ENCODE assay signal across 19 mouse cellular contexts in genomic region chr13:43023005-43023404, GRCm38 (mm10).
DNase-seq lines count a peak whose midpoint lies in the region; ATAC-seq and TF ChIP-seq lines count a peak whose summit lies in the region.
"Had no signal": no experiment of that assay in that cellular context is flagged by ENCODE, and none has a peak within 500 bp of the region (broad histone marks: within the 10 kb centered on the region; RNA-seq: fewer than 3 reads in every experiment).

No protein-coding gene starts in this region.

- H3K27me3 ChIP-seq in midbrain, embryonic 11.5 days (ENCODE audit: control insufficient read depth, insufficient read depth, low read length): no peaks in the 10 kb centered on the region
- H3K27me3 ChIP-seq in midbrain, postnatal 0 days (ENCODE audit: insufficient read depth, low read length): no peaks in the 10 kb centered on the region
- H3K27me3 ChIP-seq: CH12.LX, Patski had no signal

- no peak for TF ChIP-seq CTCF in midbrain, postnatal 0 days (IDR thresholded peaks at IDR 0.05)

- H3K4me1 ChIP-seq in midbrain, embryonic 11.5 days (ENCODE audit: control insufficient read depth, insufficient read depth, low read length): no peaks in the 10 kb centered on the region
- no peaks in the 10 kb centered on the region for H3K4me1 ChIP-seq in midbrain, postnatal 0 days (ENCODE audit: insufficient read depth, low read length)

- H3K27ac ChIP-seq in midbrain, embryonic 11.5 days (ENCODE audit: low read depth, low read length): no peak overlapping the region
- H3K27ac ChIP-seq in midbrain, postnatal 0 days (ENCODE audit: low read depth, low read length): no peak overlapping the region

- no peak overlapping the region for H3K9ac ChIP-seq in midbrain, embryonic 11.5 days (ENCODE audit: low read length)
- no peak overlapping the region for H3K9ac ChIP-seq in midbrain, postnatal 0 days (replicated peaks; ENCODE audit: low read length, poor library complexity, severe bottlenecking)

- no peaks in the 10 kb centered on the region for H3K36me3 ChIP-seq in midbrain, embryonic 11.5 days (ENCODE audit: control insufficient read depth, insufficient read depth, low read length)
- H3K36me3 ChIP-seq in midbrain, postnatal 0 days (ENCODE audit: insufficient read depth, low read length): no peaks in the 10 kb centered on the region
- H3K36me3 ChIP-seq: G1E had no signal

- no peak overlapping the region for H3K4me2 ChIP-seq in midbrain, embryonic 11.5 days
- no peak overlapping the region for H3K4me2 ChIP-seq in midbrain, postnatal 0 days (ENCODE audit: low read depth, low read length, poor library complexity, severe bottlenecking)

- 89% methylated on average over 5 of the region's 5 CpGs for WGBS in midbrain, embryonic 11.5 days
- WGBS in midbrain, postnatal 0 days: 83% methylated on average over 5 of the region's 5 CpGs

- no peak for ATAC-seq in midbrain, embryonic 11.5 days (ENCODE audit: low FRiP score)
- no peak for ATAC-seq in midbrain, postnatal 0 days (ENCODE audit: low FRiP score)
- ATAC-seq: activated CD4-positive, CD25-positive, alpha-beta regulatory T cell, adult 4 months; CD4-positive, CD25-positive, alpha-beta regulatory T cell, adult 4 months; Patski had no signal

- DNase-seq in heart, adult 11 months: peak; percentile 58
- DNase-seq in heart, adult 9 months (ENCODE audit: low spot score in 2 of 2): no peak
- DNase-seq in midbrain, embryonic 11.5 days (ENCODE audit: low spot score, missing footprints): peak; percentile 66
- DNase-seq in midbrain, postnatal 0 days (ENCODE audit: low spot score): no peak
- DNase-seq: adrenal gland, adult 2 months; adrenal gland, adult 8-10 months; adrenal gland, postnatal 10 days; adrenal gland, postnatal 14 days; adrenal gland, postnatal 25 days; adrenal gland, postnatal 36 days; B cell, adult 2 months; cerebellum, adult 11 months; cerebellum, adult 11-12 months; cerebellum, adult 18-20 months had no signal

- H3K9me3 ChIP-seq in midbrain, embryonic 11.5 days (ENCODE audit: control insufficient read depth, low read length): no peaks in the 10 kb centered on the region
- no peaks in the 10 kb centered on the region for H3K9me3 ChIP-seq in midbrain, postnatal 0 days (ENCODE audit: low read length)
- H3K9me3 ChIP-seq: G1E had no signal

- H3K4me3 ChIP-seq in midbrain, embryonic 11.5 days (ENCODE audit: low read depth, low read length): no peak overlapping the region
- H3K4me3 ChIP-seq in midbrain, postnatal 0 days (ENCODE audit: low read depth, low read length): no peak overlapping the region

Comparison
In these comparisons a context has a peak if more than half of its experiments do, and no peak if none do; other contexts are left out.
1. DNase-seq: peak in heart, adult 11 months (single experiment) and midbrain, embryonic 11.5 days (single experiment); none in heart, adult 9 months (0 of 2) and midbrain, postnatal 0 days (single experiment).